Mouse (Mus musculus): ENCODE results near the gene Lrrc61. TPM values are rescaled to one million over a fixed set of nuclear protein-coding genes. Genes with fewer than 3 reads are reported as not detected.
"Not testable (repeated sequence)": the region's sequence is repeated elsewhere in the genome, so short reads cannot be mapped to it uniquely, and the experiment has no call there.

Gene Lrrc61
- 10 to 100 TPM; 31.6 to 43.3 TPM for total RNA-seq (2021)

GRCm38 (mm10) chr6:48554280-48555103 lies at the start of gene Lrrc61:
Gene Lrrc61, plus strand, starts transcription at chr6:48554796.
- peak; percentile 97 to 98 for DNase-seq (ENCODE audit: low spot score in 2 of 2)
- intact Hi-C loops (cut with DNase I): loop anchor here (1.0 to 5.0 kb wide), 3 partner anchors 38 to 110 kb away; partner anchors contain the start of genes AI854703, Gm44965 and Repin1

- intact Hi-C loops (cut with DNase I): no loop called here
- DNase-seq (ENCODE audit: low spot score in 2 of 2): no peak
Observed at GRCm38 (mm10) chr6:48508087-48508486, 46.5 kb upstream of the Lrrc61 start.

- intact Hi-C loops (cut with DNase I): no loop called here
- DNase-seq (ENCODE audit: low spot score in 2 of 2): no peak
Observed at GRCm38 (mm10) chr6:48510426-48510825, 44.2 kb upstream of the Lrrc61 start.

DNA sequence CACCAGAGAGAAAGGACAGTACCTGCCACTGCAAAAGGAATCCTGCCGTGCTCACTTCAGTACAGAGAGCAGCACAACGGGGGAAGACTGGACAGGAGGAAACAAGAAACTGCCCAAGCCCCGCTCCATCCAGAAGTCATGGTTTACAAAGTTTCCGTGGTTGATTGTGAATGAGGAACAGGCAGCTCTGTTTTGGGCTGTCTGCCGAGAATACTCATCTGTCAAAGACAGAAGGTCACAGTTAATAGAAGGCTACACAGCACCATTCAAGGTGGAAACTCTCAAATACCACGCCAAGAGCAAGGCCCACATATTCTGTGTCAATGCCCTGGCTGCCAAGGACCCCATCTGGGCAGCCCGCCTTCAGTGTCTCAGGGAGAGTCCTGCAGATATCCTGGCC lies 42.7 kb upstream of the Lrrc61 start:
- intact Hi-C loops (cut with DNase I): no loop called here
- no peak for DNase-seq (ENCODE audit: low spot score in 2 of 2)

- intact Hi-C loops (cut with DNase I); DNase-seq (ENCODE audit: low spot score in 2 of 2): not testable (repeated sequence)
Observed at GRCm38 (mm10) chr6:48524882-48525281, 29.7 kb upstream of the Lrrc61 start.

DNA sequence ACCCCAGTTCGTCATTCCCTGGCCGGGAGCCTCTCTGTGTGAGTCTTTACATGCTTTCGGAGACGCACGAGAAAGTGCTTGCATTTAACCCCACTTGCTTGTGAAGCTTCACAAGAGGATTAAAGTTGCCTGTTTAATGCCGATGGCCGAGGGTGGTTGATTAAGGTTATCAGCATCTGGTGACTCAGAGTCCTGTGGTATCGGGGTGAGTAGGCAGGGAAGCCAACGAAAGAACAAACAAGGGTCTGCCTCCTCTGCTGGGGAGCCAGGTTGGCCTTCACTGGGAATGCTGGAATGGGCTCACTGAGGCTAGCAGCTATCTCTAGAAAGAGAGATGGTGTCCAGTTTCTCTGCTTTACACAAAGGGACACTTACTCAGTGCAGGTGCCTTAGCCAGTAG lies 26.7 kb upstream of the Lrrc61 start:
- intact Hi-C loops (cut with DNase I): no loop called here
- no peak for DNase-seq (ENCODE audit: low spot score in 2 of 2)

GRCm38 (mm10) chr6:48529261-48529660 lies 25.3 kb upstream of the Lrrc61 start:
- intact Hi-C loops (cut with DNase I): no loop called here
- DNase-seq (ENCODE audit: low spot score in 2 of 2): no peak

- no peak for DNase-seq (ENCODE audit: low spot score in 2 of 2)
- intact Hi-C loops (cut with DNase I): loop anchor here (10.0 kb wide), 1 partner anchor 355 kb away; no protein-coding TSS in a partner anchor
Observed at GRCm38 (mm10) chr6:48529871-48530440, 24.6 kb upstream of the Lrrc61 start.

GRCm38 (mm10) chr6:48530862-48531261 lies 23.7 kb upstream of the Lrrc61 start:
- intact Hi-C loops (cut with DNase I): loop anchor here (10.0 kb wide), 1 partner anchor 356 kb away; no protein-coding TSS in a partner anchor
- no peak for DNase-seq (ENCODE audit: low spot score in 2 of 2)

- intact Hi-C loops (cut with DNase I): loop anchor here (10.0 kb wide), 1 partner anchor 359 kb away; no protein-coding TSS in a partner anchor
- DNase-seq (ENCODE audit: low spot score in 2 of 2): no peak
Observed at GRCm38 (mm10) chr6:48533475-48533874, 21.1 kb upstream of the Lrrc61 start.

GRCm38 (mm10) chr6:48534913-48535312 lies 19.7 kb upstream of the Lrrc61 start:
- intact Hi-C loops (cut with DNase I): loop anchor here (10.0 kb wide), 1 partner anchor 360 kb away; no protein-coding TSS in a partner anchor

DNA sequence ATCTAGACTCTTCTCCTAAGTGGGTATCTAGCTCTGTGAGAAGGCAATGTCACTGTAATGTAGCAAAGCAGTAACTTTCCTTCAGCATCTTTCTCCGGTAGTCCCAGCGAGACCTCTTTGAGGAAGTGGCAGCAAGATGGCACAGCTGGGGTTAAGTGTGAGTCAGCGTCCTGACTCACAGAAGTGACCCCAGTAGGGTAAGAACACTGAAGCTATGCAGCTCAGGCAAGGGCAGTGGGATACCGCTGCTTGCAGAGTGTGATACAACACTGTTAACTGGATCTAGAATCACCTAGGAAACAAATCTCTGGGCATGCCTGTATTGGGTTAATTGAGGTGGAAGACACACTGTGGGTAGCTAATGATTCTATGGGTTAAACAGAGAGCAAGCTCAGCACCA lies 18.5 kb upstream of the Lrrc61 start:
- intact Hi-C loops (cut with DNase I): loop anchor here (10.0 kb wide), 1 partner anchor 361 kb away; no protein-coding TSS in a partner anchor
- DNase-seq (ENCODE audit: low spot score in 2 of 2): no peak

More at GRCm38 (mm10) chr6:48534913-48535312, 19.7 kb upstream of the Lrrc61 start:
- no peak for DNase-seq (ENCODE audit: low spot score in 2 of 2)

DNA sequence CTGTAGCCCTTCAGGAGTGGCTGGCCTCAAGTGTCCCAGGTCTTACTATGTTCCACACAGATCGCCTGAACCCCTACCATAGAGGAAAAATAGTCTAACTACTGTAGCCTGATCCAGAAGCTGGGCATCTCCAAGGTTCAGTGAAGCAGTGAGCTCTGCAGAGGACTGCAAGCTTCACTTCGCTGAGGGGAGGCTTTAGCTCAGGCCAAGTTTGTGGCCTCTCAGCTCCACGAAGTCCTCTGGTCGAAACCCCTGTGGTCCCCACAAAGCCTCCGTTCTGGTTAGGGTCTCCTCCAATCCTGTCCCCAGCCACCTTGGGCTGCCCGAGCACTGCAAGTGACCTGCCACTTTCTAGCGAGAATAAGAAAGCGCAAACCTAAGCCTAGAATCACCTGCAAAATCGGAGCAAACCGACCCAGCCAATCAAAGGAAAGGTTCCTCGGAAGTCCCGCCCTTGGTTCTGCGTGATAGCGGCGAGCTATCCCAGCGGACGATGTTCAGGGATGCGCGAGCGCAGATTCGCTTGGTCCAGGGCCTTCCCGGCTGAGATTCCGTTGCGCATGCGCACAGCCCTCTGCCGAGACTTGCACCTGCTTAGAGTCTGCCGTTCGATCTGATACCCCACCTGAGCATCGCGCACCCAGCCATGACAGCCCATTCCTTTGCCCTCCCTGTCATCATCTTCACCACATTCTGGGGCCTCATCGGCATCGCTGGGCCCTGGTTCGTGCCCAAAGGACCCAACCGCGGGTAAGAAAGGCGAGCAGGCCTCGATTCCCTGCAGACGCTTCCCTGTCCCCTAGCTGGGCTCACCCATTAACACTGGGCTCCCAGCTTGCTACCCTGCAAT lies 17.3 kb upstream of the Lrrc61 start, which contains the start of gene Atp6v0e2:
Gene Atp6v0e2, plus strand, starts transcription at position 511 of the 850 bp plus-strand sequence.
- intact Hi-C loops (cut with DNase I): loop anchor here (10.0 kb wide), 1 partner anchor 363 kb away; no protein-coding TSS in a partner anchor
- peak; percentile 93 to 94 for DNase-seq (ENCODE audit: low spot score in 2 of 2)

DNA sequence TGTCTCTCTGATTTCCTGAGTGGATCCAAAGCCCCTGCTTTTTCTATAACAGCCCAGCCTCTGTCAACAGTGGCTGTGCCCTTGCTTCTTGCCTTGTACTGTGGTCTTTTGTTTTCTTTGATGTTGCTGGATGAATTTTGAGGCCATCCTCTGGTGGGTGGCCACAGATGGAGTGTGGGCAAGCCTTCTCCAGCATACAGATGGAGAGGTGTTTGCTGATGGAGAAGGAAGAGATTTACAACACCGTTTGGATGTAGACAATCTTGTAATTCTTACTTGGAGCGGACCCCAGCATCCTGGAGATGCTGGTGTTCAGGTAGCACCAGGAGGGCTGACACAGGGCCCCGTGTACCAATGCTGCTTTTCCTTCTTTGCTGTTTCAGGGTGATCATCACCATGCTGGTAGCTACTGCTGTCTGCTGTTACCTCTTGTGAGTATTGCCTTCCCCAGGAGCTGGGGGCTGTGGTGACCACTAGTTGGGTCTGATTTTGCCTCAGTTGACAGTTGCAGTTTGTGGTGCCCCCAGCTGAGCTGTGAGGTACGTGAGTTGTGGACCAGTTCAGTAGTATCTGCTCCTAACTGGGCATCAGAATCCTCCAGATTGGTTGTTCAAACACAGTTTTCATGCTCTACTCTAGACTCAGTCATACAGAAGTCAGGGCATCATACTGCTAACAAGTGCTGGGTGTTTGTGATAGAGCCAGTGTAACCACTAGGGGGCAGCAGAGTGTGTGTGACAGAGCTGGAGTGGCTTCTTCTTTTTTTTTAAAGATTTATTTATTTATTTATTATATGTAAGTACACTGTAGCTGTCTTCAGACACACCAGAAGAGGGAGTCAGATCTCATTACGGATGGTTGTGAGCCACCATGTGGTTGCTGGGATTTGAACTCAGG lies 15.5 kb upstream of the Lrrc61 start:
- intact Hi-C loops (cut with DNase I): loop anchor here (2.0 to 10.0 kb wide), 2 partner anchors 106 to 364 kb away; no protein-coding TSS in a partner anchor
- DNase-seq (ENCODE audit: low spot score in 2 of 2): peak; percentile 59 to 69

DNA sequence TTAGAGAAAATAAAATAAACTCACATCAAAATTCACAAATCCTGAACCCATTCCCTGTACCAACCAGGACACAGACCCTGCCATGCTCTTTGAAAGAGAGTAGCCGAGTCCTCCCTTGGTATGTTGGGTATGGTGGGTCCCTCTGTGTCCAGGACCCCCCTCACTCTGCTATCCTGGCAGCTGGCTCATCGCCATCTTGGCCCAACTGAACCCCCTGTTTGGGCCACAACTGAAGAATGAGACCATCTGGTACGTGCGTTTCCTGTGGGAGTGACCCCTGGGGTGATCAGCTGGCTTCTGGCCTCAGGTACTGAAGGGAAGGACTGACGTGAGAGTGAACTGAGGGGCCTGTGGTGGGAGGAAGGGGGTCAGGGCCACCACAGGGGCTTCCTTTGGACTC lies 14.7 kb upstream of the Lrrc61 start:
- DNase-seq (ENCODE audit: low spot score in 2 of 2): no peak
- intact Hi-C loops (cut with DNase I): loop anchor here (2.0 to 10.0 kb wide), 2 partner anchors 105 to 365 kb away; no protein-coding TSS in a partner anchor

DNA sequence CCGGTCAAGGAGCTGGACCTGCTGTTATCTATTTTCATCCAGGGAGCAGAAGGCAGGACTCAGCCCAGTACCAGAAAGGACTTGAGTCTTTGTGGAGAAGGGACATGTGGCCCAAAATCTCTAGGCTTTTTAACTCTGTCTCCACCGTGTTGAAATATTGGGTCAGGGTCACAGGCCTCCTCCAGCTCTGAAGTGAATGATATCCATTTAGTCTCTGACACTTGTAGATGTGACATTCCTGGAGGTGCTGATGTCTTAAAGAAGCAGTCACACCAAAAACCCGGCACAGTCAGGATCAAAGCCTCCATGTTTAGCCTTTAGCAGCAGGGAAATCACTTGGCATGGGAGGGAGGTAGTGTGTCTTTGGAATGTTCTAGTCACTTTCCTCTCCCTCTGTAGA lies 13.9 kb upstream of the Lrrc61 start:
- DNase-seq (ENCODE audit: low spot score in 2 of 2): no peak
- intact Hi-C loops (cut with DNase I): no loop called here

DNA sequence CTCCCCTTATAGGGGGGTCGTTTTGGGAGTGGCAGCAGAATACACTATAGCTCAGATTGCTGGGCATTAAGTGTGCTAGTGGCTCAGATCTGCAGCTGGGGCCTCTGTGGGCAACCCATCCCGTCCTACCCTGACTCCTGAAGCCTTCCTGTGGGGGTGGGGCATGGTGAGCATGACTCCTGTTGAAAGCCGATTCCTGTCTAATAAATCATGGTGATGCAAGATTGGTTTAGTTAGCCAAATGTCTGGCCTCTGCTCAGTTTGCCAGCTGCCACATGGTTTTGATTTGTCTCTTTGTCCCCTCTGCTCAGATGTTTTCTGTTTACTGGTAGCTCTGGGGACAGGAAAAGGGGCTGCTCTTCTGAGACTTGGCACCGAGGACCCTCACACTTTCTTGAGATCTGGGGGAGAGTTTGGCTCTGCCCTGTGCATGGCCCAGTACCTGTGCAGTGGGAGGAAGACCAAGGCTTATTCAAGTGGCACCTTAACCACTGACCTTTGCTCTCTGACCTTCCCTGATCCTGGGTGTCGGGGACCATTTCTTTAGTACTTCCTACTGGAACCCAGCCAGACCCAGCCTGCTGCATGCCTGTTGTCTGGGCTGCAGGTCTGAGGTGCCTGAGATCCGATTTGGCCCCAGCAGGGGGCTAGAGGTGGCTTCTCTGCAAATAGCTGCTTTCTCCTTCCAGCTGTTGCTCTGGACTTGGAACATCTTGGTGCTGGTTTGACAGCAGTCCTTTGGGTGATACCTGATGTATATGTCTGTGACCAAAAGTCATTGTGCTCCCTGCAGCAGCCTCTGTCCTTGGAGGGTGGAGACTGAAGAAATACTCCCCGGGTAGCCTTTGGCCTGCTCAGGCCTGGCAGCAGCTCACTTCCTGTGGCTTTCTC lies 12.8 kb upstream of the Lrrc61 start:
- intact Hi-C loops (cut with DNase I): no loop called here
- DNase-seq (ENCODE audit: low spot score in 2 of 2): no peak

DNA sequence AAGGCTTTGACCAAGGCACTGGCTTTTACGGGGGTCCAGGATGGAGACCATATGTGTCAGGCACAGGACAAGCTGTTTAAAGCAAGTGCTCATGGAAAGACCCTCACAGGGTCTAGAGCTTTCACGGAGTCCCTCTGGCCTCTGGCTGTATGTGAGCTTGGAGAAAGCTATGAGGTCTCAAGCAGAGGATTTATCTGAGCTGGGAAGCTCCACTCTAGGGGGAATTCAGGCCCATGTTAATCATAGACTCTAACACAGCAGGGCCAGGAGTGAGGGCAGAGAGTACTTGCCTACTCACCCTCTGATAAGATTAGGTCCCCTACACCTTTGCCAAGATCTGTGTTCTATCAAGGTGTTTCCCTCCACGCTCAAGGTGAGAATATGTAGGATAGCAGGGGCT lies 12.0 kb upstream of the Lrrc61 start:
- intact Hi-C loops (cut with DNase I): no loop called here
- no peak for DNase-seq (ENCODE audit: low spot score in 2 of 2)
